Mouse (Mus musculus) stomach, postnatal 0 days (tissue): ENCODE data around the gene Alox12.

Source experiments
- CTCF ChIP-seq: IDR thresholded peaks from 2 replicates; pipeline ENCODE4 v1.5.1; 2016; ENCODE audit warnings: antibody characterized with exemption, low read depth, mild to moderate bottlenecking, moderate library complexity
- EP300 ChIP-seq: optimal IDR thresholded peaks from 2 replicates; pipeline ENCODE3; 2016; ENCODE audit warnings: antibody characterized with exemption

DNA sequence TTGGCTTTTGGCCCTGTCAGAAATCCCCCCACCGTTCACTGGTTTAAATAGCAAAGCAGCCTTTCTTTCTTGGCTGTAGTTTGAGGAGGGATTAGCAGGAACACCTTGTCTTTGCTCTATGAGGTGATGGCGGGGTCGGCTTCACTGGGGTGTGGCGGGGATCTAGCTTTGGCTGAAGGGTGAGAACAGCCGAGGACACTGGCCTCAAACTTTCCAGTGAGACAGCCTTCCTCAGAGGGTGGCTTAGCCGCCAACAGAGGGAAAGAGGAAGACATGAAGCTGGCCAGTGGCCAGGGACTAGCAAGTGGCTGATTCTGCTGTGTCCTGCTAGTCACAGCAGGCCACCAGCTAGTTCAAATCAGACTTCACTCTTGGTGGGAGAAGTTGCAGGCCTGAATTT is 34.1 kb upstream of the Alox12 start:
- TF ChIP-seq CTCF (no peak), EP300 (no peak)
